Mouse (Mus musculus): ENCODE measurements around the gene Cnga4. TPM values are rescaled to one million over a fixed set of nuclear protein-coding genes. Genes with fewer than 3 reads are reported as not detected.

The Cnga4 gene
- total and polyA plus RNA-seq, 3 experiments: not detected

DNA sequence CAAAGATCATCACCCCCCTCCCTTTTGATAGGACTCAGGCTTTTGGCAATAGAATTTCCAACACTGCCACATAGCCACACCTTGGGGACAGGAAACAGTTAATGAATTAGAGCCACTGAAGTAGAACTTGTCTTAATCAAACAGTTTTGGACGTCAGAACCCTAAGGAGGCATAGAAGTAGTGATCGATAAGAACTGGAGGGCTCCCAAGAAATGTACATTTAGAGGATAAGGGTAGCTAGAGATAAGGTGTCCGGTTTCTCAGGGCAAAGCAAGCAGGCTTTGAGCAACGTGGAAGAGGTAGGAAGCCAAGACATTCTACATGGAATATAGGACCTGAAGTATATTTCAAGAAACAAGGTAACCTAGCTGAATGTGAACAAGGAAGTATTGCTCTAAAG is 37.1 kb downstream of the Cnga4 start:
- H3K27me3 ChIP-seq (ENCODE audit: control insufficient read depth in 1 of 2, insufficient read depth in 2 of 2, low read length in 2 of 2): no peaks in the 10 kb centered on the region
- DNase-seq (ENCODE audit: low read depth, low spot score): no peak
- no peaks in the 10 kb centered on the region for H3K36me3 ChIP-seq (ENCODE audit: control insufficient read depth in 1 of 2, insufficient read depth in 2 of 2, low read length in 2 of 2)
- H3K9ac ChIP-seq (ENCODE audit: control insufficient read depth, low read depth, low read length, poor library complexity, severe bottlenecking): no peak overlapping the region
- H3K27ac ChIP-seq (ENCODE audit: control insufficient read depth, low read depth, low read length): no peak overlapping the region
- no peak for TF ChIP-seq USF2 (IDR thresholded peaks at IDR 0.05; ENCODE audit: borderline replicate concordance in 1 of 2, insufficient read depth in 1 of 2, low read depth in 1 of 2, low read length in 2 of 2)
- no peak for TF ChIP-seq TAL1 (IDR thresholded peaks at IDR 0.05; ENCODE audit: low read length)
- no peak for TF ChIP-seq POLR2AphosphoS2 (IDR thresholded peaks at IDR 0.05; ENCODE audit: low read length)
- no peak for TF ChIP-seq RAD21 (IDR thresholded peaks at IDR 0.05; ENCODE audit: low read depth, low read length)
- no peak for TF ChIP-seq POLR2AphosphoS5 (IDR thresholded peaks at IDR 0.05; ENCODE audit: borderline replicate concordance, low read depth, low read length)
- no peak for TF ChIP-seq EP300 (IDR thresholded peaks at IDR 0.05; ENCODE audit: low read depth in 1 of 2, low read length in 2 of 2)
- TF ChIP-seq SIN3A (IDR thresholded peaks at IDR 0.05; ENCODE audit: low read length): no peak
- TF ChIP-seq MAX (IDR thresholded peaks at IDR 0.05; ENCODE audit: low read length): no peak
- TF ChIP-seq ZC3H11A (IDR thresholded peaks at IDR 0.05; ENCODE audit: low read depth, low read length): no peak
- TF ChIP-seq MXI1 (IDR thresholded peaks at IDR 0.05; ENCODE audit: low read depth, low read length): no peak
- no peak for TF ChIP-seq ELF1 (IDR thresholded peaks at IDR 0.05; ENCODE audit: low read depth, low read length)
- TF ChIP-seq CTCF (IDR thresholded peaks at IDR 0.05 in 2 of 3, conservative IDR thresholded peaks at IDR 0.05 in 1 of 3; ENCODE audit: control insufficient read depth in 1 of 3, insufficient read depth in 1 of 3, low read depth in 2 of 3, low read length in 3 of 3, poor library complexity in 1 of 3, severe bottlenecking in 1 of 3): no peak
- no peak for TF ChIP-seq GABPA (IDR thresholded peaks at IDR 0.05; ENCODE audit: low read depth, low read length)
- no peak for TF ChIP-seq MEF2A (IDR thresholded peaks at IDR 0.05; ENCODE audit: extremely low read depth, insufficient replicate concordance, low read depth, low read length, poor library complexity, severe bottlenecking)
- no peak for TF ChIP-seq CHD2 (IDR thresholded peaks at IDR 0.05; ENCODE audit: low read length)
- TF ChIP-seq ZKSCAN1 (IDR thresholded peaks at IDR 0.05; ENCODE audit: low read depth, low read length): no peak
- no peak for TF ChIP-seq CHD1 (IDR thresholded peaks at IDR 0.05; ENCODE audit: low read depth, low read length)
- H3K4me1 ChIP-seq (ENCODE audit: control insufficient read depth in 1 of 2, insufficient read depth in 2 of 2, low read length in 2 of 2): no peaks in the 10 kb centered on the region
- H3K4me3 ChIP-seq (ENCODE audit: control insufficient read depth in 1 of 2, insufficient read depth in 1 of 2, low read depth in 2 of 2, low read length in 2 of 2): no peak overlapping the region
- H3K9me3 ChIP-seq (replicated peaks; ENCODE audit: insufficient read depth, low read length): no peaks in the 10 kb centered on the region
- no peaks in the 10 kb centered on the region for H3K79me2 ChIP-seq (ENCODE audit: control insufficient read depth, insufficient read depth, low read length, poor library complexity)

DNA sequence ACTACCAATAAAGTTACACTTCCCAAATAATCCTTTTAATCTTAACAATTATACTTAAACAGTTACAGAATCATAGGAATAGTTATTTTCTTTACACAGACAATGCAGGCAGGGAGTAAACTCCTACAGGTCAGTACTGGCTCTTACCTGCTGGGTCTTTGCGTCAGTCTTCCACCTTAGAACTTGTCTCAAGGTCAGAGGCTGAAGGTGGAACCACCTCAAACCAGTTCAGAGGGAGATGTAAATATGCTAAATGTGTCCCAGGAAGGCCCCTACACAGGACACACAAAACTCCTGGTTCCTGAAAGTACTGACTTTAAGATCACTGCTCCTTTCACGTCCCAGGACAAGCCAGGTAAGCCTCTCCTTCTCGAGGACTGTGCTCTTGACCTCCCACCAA is 40.7 kb downstream of the Cnga4 start:
- Histone ChIP-seq H3K9me3 (replicated peaks; ENCODE audit: insufficient read depth, low read length) (no peaks in the 10 kb centered on the region), H3K36me3 (ENCODE audit: control insufficient read depth in 1 of 2, insufficient read depth in 2 of 2, low read length in 2 of 2) (no peaks in the 10 kb centered on the region), H3K4me1 (ENCODE audit: control insufficient read depth in 1 of 2, insufficient read depth in 2 of 2, low read length in 2 of 2) (no peaks in the 10 kb centered on the region), H3K4me3 (ENCODE audit: control insufficient read depth in 1 of 2, insufficient read depth in 1 of 2, low read depth in 2 of 2, low read length in 2 of 2) (no peak overlapping the region), H3K27ac (ENCODE audit: control insufficient read depth, low read depth, low read length) (no peak overlapping the region), H3K27me3 (ENCODE audit: control insufficient read depth in 1 of 2, insufficient read depth in 2 of 2, low read length in 2 of 2) (no peaks in the 10 kb centered on the region; a peak in 1 of 4 replicates), H3K9ac (ENCODE audit: control insufficient read depth, low read depth, low read length, poor library complexity, severe bottlenecking) (no peak overlapping the region), H3K79me2 (ENCODE audit: control insufficient read depth, insufficient read depth, low read length, poor library complexity) (no peaks in the 10 kb centered on the region)
- TF ChIP-seq CTCF (IDR thresholded peaks at IDR 0.05 in 2 of 3, conservative IDR thresholded peaks at IDR 0.05 in 1 of 3; ENCODE audit: control insufficient read depth in 1 of 3, insufficient read depth in 1 of 3, low read depth in 2 of 3, low read length in 3 of 3, poor library complexity in 1 of 3, severe bottlenecking in 1 of 3): no peak
- no peak for TF ChIP-seq NELFE (IDR thresholded peaks at IDR 0.05; ENCODE audit: low read depth, low read length)
- no peak for TF ChIP-seq GABPA (IDR thresholded peaks at IDR 0.05; ENCODE audit: low read depth, low read length)
- TF ChIP-seq POLR2AphosphoS2 (IDR thresholded peaks at IDR 0.05; ENCODE audit: low read length): no peak
- TF ChIP-seq SMC3 (IDR thresholded peaks at IDR 0.05; ENCODE audit: low read depth, low read length): no peak
- TF ChIP-seq GATA1 (IDR thresholded peaks at IDR 0.05; ENCODE audit: low read depth, low read length): no peak
- TF ChIP-seq ELF1 (IDR thresholded peaks at IDR 0.05; ENCODE audit: low read depth, low read length): no peak
- no peak for TF ChIP-seq EP300 (IDR thresholded peaks at IDR 0.05; ENCODE audit: low read depth in 1 of 2, low read length in 2 of 2)
- no peak for TF ChIP-seq CHD2 (IDR thresholded peaks at IDR 0.05; ENCODE audit: low read length)
- no peak for TF ChIP-seq ZC3H11A (IDR thresholded peaks at IDR 0.05; ENCODE audit: low read depth, low read length)
- TF ChIP-seq USF1 (IDR thresholded peaks at IDR 0.05; ENCODE audit: low read depth, low read length): no peak
- TF ChIP-seq RCOR1 (IDR thresholded peaks at IDR 0.05; ENCODE audit: low read depth, low read length): no peak
- TF ChIP-seq MYC (IDR thresholded peaks at IDR 0.05; ENCODE audit: low read depth, low read length): no peak
- TF ChIP-seq ZNF384 (IDR thresholded peaks at IDR 0.05; ENCODE audit: low read depth, low read length): no peak
- TF ChIP-seq CHD1 (IDR thresholded peaks at IDR 0.05; ENCODE audit: low read depth, low read length): no peak
- no peak for TF ChIP-seq JUND (IDR thresholded peaks at IDR 0.05; ENCODE audit: low read depth, low read length)
- no peak for TF ChIP-seq RAD21 (IDR thresholded peaks at IDR 0.05; ENCODE audit: low read depth, low read length)
- TF ChIP-seq ZMIZ1 (IDR thresholded peaks at IDR 0.05; ENCODE audit: low read depth, low read length): no peak
- TF ChIP-seq E2F4 (IDR thresholded peaks at IDR 0.05; ENCODE audit: borderline replicate concordance, low read depth, low read length): no peak
- no peak for TF ChIP-seq BHLHE40 (IDR thresholded peaks at IDR 0.05; ENCODE audit: borderline replicate concordance, low read depth, low read length)
- DNase-seq (ENCODE audit: low read depth, low spot score): no peak

All from MEL (cell line).